Mouse (Mus musculus) left cerebral cortex, adult 2 months (tissue): ENCODE measurements at regions not wholly inside any gene's neighbourhood (a gene's known extent, or its start where the extent isn't known, plus 50 kb on each side); places are given as distances from the start of the nearest gene placed in this dataset.
A peak's percentile ranks its signal among the peaks of the same experiment; 100 is the strongest.

Experiments
- DNase-seq, 2 experiments: peaks; one replicate each; pipeline ENCODE4 v3.0.0; 2021 to 2022; ENCODE audit warnings: low spot score in 2 of 2, mixed read lengths in 1 of 2; ENCODE audit errors: extremely low spot score in 1 of 2
- H3K27ac ChIP-seq: fragments of 200-600 bp; 2 replicates; pipeline ENCODE4 v1.8.1; 2022
- H3K4me3 ChIP-seq: fragments of 200-600 bp; 2 replicates; pipeline ENCODE4 v1.8.1; 2022
- CTCF ChIP-seq: fragments of 200-600 bp; IDR thresholded peaks from 2 replicates; pipeline ENCODE4 v1.8.1; 2022; ENCODE audit warnings: antibody characterized with exemption, mild to moderate bottlenecking, moderate library complexity
- intact Hi-C: fragments of 180-260 bp; cut with DNase I; formaldehyde crosslinking; loops from one replicate; pipeline ENCODE4 v1.15.1; 2025

GRCm38 (mm10) chr6:70714239-70714638 lies 77.8 kb downstream of the Rpia start:
- intact Hi-C loops = loop anchor here (1.0 to 5.0 kb wide), 2 partner anchors 38 to 54 kb away; no protein-coding TSS in a partner anchor
- H3K27ac ChIP-seq = no peak overlapping the region
- H3K4me3 ChIP-seq = no peak overlapping the region
- DNase-seq = peak; percentile 60 to 67
- TF ChIP-seq CTCF = peak; percentile 80

GRCm38 (mm10) chr6:70713665-70714064 lies 78.4 kb downstream of the Rpia start:
- Histone ChIP-seq H3K4me3 (no peak overlapping the region), H3K27ac (no peak overlapping the region)
- no peak for DNase-seq
- TF ChIP-seq CTCF = no peak
- intact Hi-C loops = loop anchor here (1.0 to 5.0 kb wide), 2 partner anchors 39 to 55 kb away; no protein-coding TSS in a partner anchor

- DNase-seq = no peak
- no peak overlapping the region for H3K4me3 ChIP-seq
- no peak overlapping the region for H3K27ac ChIP-seq
- intact Hi-C loops = loop anchor here (5.0 kb wide), 1 partner anchor 39 kb away; no protein-coding TSS in a partner anchor
- peak; percentile 41 for TF ChIP-seq CTCF
Observed at GRCm38 (mm10) chr6:70713118-70713517, 78.9 kb downstream of the Rpia start.

GRCm38 (mm10) chr6:70709338-70710055 lies 82.5 kb downstream of the Rpia start:
- TF ChIP-seq CTCF = peak; percentile 45
- intact Hi-C loops = loop anchor here (5.0 kb wide), 1 partner anchor 43 kb away; no protein-coding TSS in a partner anchor
- DNase-seq = peak in 1 of 2 experiments; percentile 19
- Histone ChIP-seq H3K4me3 (no peak overlapping the region), H3K27ac (no peak overlapping the region)

- intact Hi-C loops = no loop called here
- no peak for DNase-seq
- no peak for TF ChIP-seq CTCF
- Histone ChIP-seq H3K4me3 (no peak overlapping the region), H3K27ac (no peak overlapping the region)
Observed at GRCm38 (mm10) chr6:70695596-70695995, 96.4 kb downstream of the Rpia start.
